Mouse (Mus musculus) hindbrain, embryonic 14.5 days (tissue): ENCODE data around the gene Lce1b. TPM values are rescaled to one million over a fixed set of nuclear protein-coding genes. Genes with fewer than 3 reads are reported as not detected.
A peak's percentile ranks its signal among the peaks of the same experiment; 100 is the strongest.

Experiments used
- ATAC-seq: fragments of 200-750 bp; cut with Nextera tagmentation; 2 replicates; pipeline ENCODE4 v1.8.0; 2017; ENCODE audit warnings: moderate number of reproducible peaks, mild to moderate bottlenecking, moderate TSS enrichment, moderate library complexity; ENCODE audit not compliant: low FRiP score
- DNase-seq: peaks from one replicate; pipeline ENCODE4 v3.0.0-alpha.2; 2015; ENCODE audit warnings: low spot score
- H3K27ac ChIP-seq: fragments of 300-500 bp; sonication (generic); 2 replicates; pipeline ENCODE4 v1.5.1; 2014; ENCODE audit warnings: mild to moderate bottlenecking, moderate library complexity
- H3K27me3 ChIP-seq: fragments of 300-500 bp; sonication (generic); 2 replicates; pipeline ENCODE4 v1.6.1; 2014; ENCODE audit warnings: mild to moderate bottlenecking, low read length, mixed read lengths; ENCODE audit not compliant: control insufficient read depth, insufficient read depth
- H3K36me3 ChIP-seq: fragments of 300-500 bp; sonication (generic); replicated peaks from 2 replicates; pipeline ENCODE4 v1.6.1; 2014; ENCODE audit not compliant: control insufficient read depth, insufficient read depth
- H3K4me1 ChIP-seq: fragments of 300-500 bp; sonication (generic); replicated peaks from 2 replicates; pipeline ENCODE4 v1.6.1; 2014; ENCODE audit warnings: antibody characterized with exemption, low read length, mixed read lengths; ENCODE audit not compliant: control insufficient read depth, insufficient read depth
- H3K4me2 ChIP-seq: fragments of 300-500 bp; sonication (generic); replicated peaks from 2 replicates; pipeline ENCODE4 v1.6.1; 2014; ENCODE audit warnings: mild to moderate bottlenecking, moderate library complexity
- H3K4me3 ChIP-seq: fragments of 300-500 bp; sonication (generic); replicated peaks from 2 replicates; pipeline ENCODE4 v1.5.1; 2014; ENCODE audit warnings: mild to moderate bottlenecking, low read length
- H3K9ac ChIP-seq: fragments of 300-500 bp; sonication (generic); 2 replicates; pipeline ENCODE4 v1.6.1; 2014
- H3K9me3 ChIP-seq: fragments of 300-500 bp; sonication (generic); 2 replicates; pipeline ENCODE4 v1.6.1; 2016; ENCODE audit warnings: low read length; ENCODE audit not compliant: control insufficient read depth
- WGBS: fragments of 180-500 bp; shearing (Covaris S2); extraction: QIAGEN DNeasy Blood & Tissue Kit; methylation state at CpG from one replicate; pipeline ENCODE4 v1.1.7; 2014; 5-methylcytosine and 5-hydroxymethylcytosine counted together
- polyA plus RNA-seq: library from polyadenylated mRNA; unstranded; fragments of >200 nt; fragmentation: Nextera tagmentation; extraction: Ambion mirVana; gene quantifications from 2 replicates; pipeline ENCODE4 v1.2.1, GENCODE M21; 2014

The Lce1b gene
- polyA plus RNA-seq, 1 experiment from 2014 or later: not detected

- no peaks in the 10 kb centered on the region for H3K27me3 ChIP-seq
- H3K4me3 ChIP-seq: no peak overlapping the region
- no peaks in the 10 kb centered on the region for H3K9me3 ChIP-seq
- ATAC-seq (peak; percentile 77; the same call in 1 of the 2 replicates), DNase-seq (no peak)
- no peak overlapping the region for H3K4me2 ChIP-seq
- no peaks in the 10 kb centered on the region for H3K4me1 ChIP-seq
- H3K9ac ChIP-seq: no peak overlapping the region
- 35% methylated on average over 1 of the region's 1 CpGs for WGBS
- no peak overlapping the region for H3K27ac ChIP-seq
- no peaks in the 10 kb centered on the region for H3K36me3 ChIP-seq
Measured at GRCm38 (mm10) chr3:92637745-92638652, 18.7 kb downstream of the Lce1b start.

- no peak within 1 kb of the TSS for H3K27ac ChIP-seq
- H3K4me3 ChIP-seq: no peak within 1 kb of the TSS
- no peaks in the 10 kb centered on the region for H3K9me3 ChIP-seq
- no peaks in the 10 kb centered on the region for H3K4me1 ChIP-seq
- no peak within 1 kb of the TSS for H3K4me2 ChIP-seq
- DNase-seq (no peak), ATAC-seq (no peak)
- 86% methylated on average over 2 of the region's 2 CpGs for WGBS
- no peak within 1 kb of the TSS for H3K9ac ChIP-seq
- no peaks in the 10 kb centered on the region for H3K27me3 ChIP-seq
- H3K36me3 ChIP-seq: no peaks in the 10 kb centered on the region
Measured at GRCm38 (mm10) chr3:92621560-92621959, 35.2 kb downstream of the Lce1b start, which contains the start of gene Lce6a. Lce6a (minus strand) TSS chr3:92621660.

GRCm38 (mm10) chr3:92609804-92610203, 46.9 kb downstream of the Lce1b start:
- H3K4me1 ChIP-seq: no peaks in the 10 kb centered on the region
- no peak overlapping the region for H3K9ac ChIP-seq
- no peak overlapping the region for H3K4me2 ChIP-seq
- H3K36me3 ChIP-seq: no peaks in the 10 kb centered on the region
- 91% methylated on average over 1 of the region's 1 CpGs for WGBS
- H3K9me3 ChIP-seq: no peaks in the 10 kb centered on the region
- no peak for ATAC-seq
- no peaks in the 10 kb centered on the region for H3K27me3 ChIP-seq
- H3K4me3 ChIP-seq: no peak overlapping the region
- no peak overlapping the region for H3K27ac ChIP-seq
- no peak for DNase-seq

GRCm38 (mm10) chr3:92607392-92607791, 49.3 kb downstream of the Lce1b start, which contains the start of gene 2210017I01Rik:
2210017I01Rik (minus strand) TSS chr3:92607492.
- H3K9ac ChIP-seq: no peak within 1 kb of the TSS
- H3K27me3 ChIP-seq: no peaks in the 10 kb centered on the region
- no peak for ATAC-seq
- H3K9me3 ChIP-seq: no peaks in the 10 kb centered on the region
- H3K4me2 ChIP-seq: no peak within 1 kb of the TSS
- H3K4me3 ChIP-seq: no peak within 1 kb of the TSS
- no peaks in the 10 kb centered on the region for H3K36me3 ChIP-seq
- DNase-seq: no peak
- H3K27ac ChIP-seq: no peak within 1 kb of the TSS
- no peaks in the 10 kb centered on the region for H3K4me1 ChIP-seq

Other genes with a start within 250 kb of the Lce1b start
- not detected in 2 replicates for gene Sprr2i, start 248.9 kb downstream of the Lce1b start, polyA plus RNA-seq
- gene Sprr2j-ps, start 238.8 kb downstream of the Lce1b start, polyA plus RNA-seq: not detected in 2 replicates
- gene Gm9774, start 227.5 kb downstream of the Lce1b start, polyA plus RNA-seq: 6.2 and 7.5 TPM in 2 replicates
- gene Sprr2k, start 224.3 kb downstream of the Lce1b start, polyA plus RNA-seq: not detected in 2 replicates
- gene Sprr1b, start 218.1 kb downstream of the Lce1b start, polyA plus RNA-seq: not detected in 2 replicates
- not detected in 2 replicates for gene Sprr3, start 198.2 kb downstream of the Lce1b start, polyA plus RNA-seq
- not detected in 2 replicates for gene Sprr1a, start 171.0 kb downstream of the Lce1b start, polyA plus RNA-seq
- gene Sprr4, start 156.4 kb downstream of the Lce1b start, polyA plus RNA-seq: not detected in 2 replicates
- not detected in 2 replicates for gene 2310046K23Rik, start 122.4 kb downstream of the Lce1b start, polyA plus RNA-seq
- not detected in 2 replicates for gene Ivl, start 83.2 kb downstream of the Lce1b start, polyA plus RNA-seq
- not detected in 2 replicates for gene Smcp, start 67.9 kb downstream of the Lce1b start, polyA plus RNA-seq
- not detected in 2 replicates for gene 2210017I01Rik, start 49.4 kb downstream of the Lce1b start, polyA plus RNA-seq
- gene Lce6a, start 35.3 kb downstream of the Lce1b start, polyA plus RNA-seq: not detected in 2 replicates
- gene Lce1a1, start 8.6 kb downstream of the Lce1b start, polyA plus RNA-seq: not detected in 2 replicates
- gene Lce1a2, start 13.4 kb upstream of the Lce1b start, polyA plus RNA-seq: not detected in 2 replicates
- not detected in 2 replicates for gene Lce1c, start 22.3 kb upstream of the Lce1b start, polyA plus RNA-seq
- gene Lce1d, start 30.3 kb upstream of the Lce1b start, polyA plus RNA-seq: not detected in 2 replicates
- not detected in 2 replicates for gene Lce1e, start 52.1 kb upstream of the Lce1b start, polyA plus RNA-seq
- gene Lce1f, start 63.4 kb upstream of the Lce1b start, polyA plus RNA-seq: not detected in 2 replicates
- not detected in 2 replicates for gene Gm38119, start 82.2 kb upstream of the Lce1b start, polyA plus RNA-seq
- not detected in 2 replicates for gene Lce1g, start 95.4 kb upstream of the Lce1b start, polyA plus RNA-seq
- not detected in 2 replicates for gene Lce1h, start 108.1 kb upstream of the Lce1b start, polyA plus RNA-seq
- gene Lce1i, start 122.0 kb upstream of the Lce1b start, polyA plus RNA-seq: not detected in 2 replicates
- gene Lce1j, start 133.6 kb upstream of the Lce1b start, polyA plus RNA-seq: not detected in 2 replicates
- not detected in 2 replicates for gene Lce1k, start 151.0 kb upstream of the Lce1b start, polyA plus RNA-seq
- gene Kprp, start 170.3 kb upstream of the Lce1b start, polyA plus RNA-seq: not detected in 2 replicates
- gene Lce1l, start 194.4 kb upstream of the Lce1b start, polyA plus RNA-seq: not detected in 2 replicates
- not detected in 2 replicates for gene 2310050C09Rik, start 213.3 kb upstream of the Lce1b start, polyA plus RNA-seq